Mouse (Mus musculus) embryonic facial prominence, embryonic 14.5 days (tissue): ENCODE data around the gene Dcun1d3. TPM values are rescaled to one million over a fixed set of nuclear protein-coding genes. Genes with fewer than 3 reads are reported as not detected.

ENCODE experiments used
- ATAC-seq: fragments of 200-750 bp; cut with Nextera tagmentation; 2 replicates; pipeline ENCODE4 v1.8.0; 2017; ENCODE audit warnings: low read depth, moderate number of reproducible peaks, moderate TSS enrichment
- DNase-seq: peaks from one replicate; pipeline ENCODE4 v3.0.0-alpha.2; 2015; ENCODE audit warnings: low spot score
- H3K27ac ChIP-seq: fragments of 300-500 bp; sonication (generic); replicated peaks from 2 replicates; pipeline ENCODE4 v1.5.1; 2014; ENCODE audit warnings: low read depth, mild to moderate bottlenecking, low read length, moderate library complexity
- H3K27me3 ChIP-seq: fragments of 300-500 bp; sonication (generic); replicated peaks from 2 replicates; pipeline ENCODE4 v1.6.1; 2014; ENCODE audit warnings: low read length; ENCODE audit not compliant: control insufficient read depth, insufficient read depth
- H3K36me3 ChIP-seq: fragments of 300-500 bp; sonication (generic); 2 replicates; pipeline ENCODE4 v1.6.1; 2014; ENCODE audit warnings: low read length, mixed read lengths; ENCODE audit not compliant: control insufficient read depth, insufficient read depth
- H3K4me1 ChIP-seq: fragments of 300-500 bp; sonication (generic); 2 replicates; pipeline ENCODE4 v1.6.1; 2014; ENCODE audit warnings: antibody characterized with exemption, low read length; ENCODE audit not compliant: control insufficient read depth, insufficient read depth
- H3K4me2 ChIP-seq: fragments of 300-500 bp; sonication (generic); 2 replicates; pipeline ENCODE4 v1.6.1; 2014; ENCODE audit warnings: low read depth, mild to moderate bottlenecking, low read length, moderate library complexity, mixed read lengths
- H3K4me3 ChIP-seq: fragments of 300-500 bp; sonication (generic); 2 replicates; pipeline ENCODE4 v1.5.1; 2014; ENCODE audit warnings: low read depth, mild to moderate bottlenecking, low read length
- H3K9ac ChIP-seq: fragments of 300-500 bp; sonication (generic); 2 replicates; pipeline ENCODE4 v1.6.1; 2014; ENCODE audit warnings: low read depth, mild to moderate bottlenecking, low read length, moderate library complexity, mixed read lengths
- H3K9me3 ChIP-seq: fragments of 300-500 bp; sonication (generic); 2 replicates; pipeline ENCODE4 v1.6.1; 2016; ENCODE audit warnings: low read length; ENCODE audit not compliant: control insufficient read depth
- WGBS: fragments of 180-500 bp; shearing (Covaris S2); extraction: QIAGEN DNeasy Blood & Tissue Kit; methylation state at CpG from one replicate; pipeline ENCODE4 v1.1.7; 2014; 5-methylcytosine and 5-hydroxymethylcytosine counted together
- polyA plus RNA-seq: library from polyadenylated mRNA; unstranded; fragments of >200 nt; fragmentation: Nextera tagmentation; extraction: Ambion mirVana; gene quantifications from 2 replicates; pipeline ENCODE4 v1.2.1, GENCODE M21; 2014

Gene Dcun1d3
- polyA plus RNA-seq, 1 experiment from 2014 or later = 7.5 TPM

DNA sequence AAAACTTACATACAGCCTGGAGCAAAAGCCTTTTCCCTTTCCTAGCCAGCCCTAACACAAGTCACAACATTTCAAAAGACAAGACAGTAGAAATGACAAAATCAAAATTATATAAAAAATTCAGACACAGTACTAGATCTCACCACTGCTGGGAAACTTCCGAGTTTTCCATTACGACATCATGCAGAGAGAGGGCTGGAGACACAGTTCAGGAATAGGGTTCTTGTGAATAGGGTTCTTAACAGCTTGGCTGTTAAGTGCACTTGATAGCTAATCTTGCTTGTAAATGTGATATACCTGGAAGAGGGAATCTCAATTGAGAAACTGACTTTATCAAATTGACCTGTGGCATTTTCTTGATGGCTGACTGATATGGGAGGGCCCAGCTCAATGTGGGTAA lies 14.9 kb downstream of the Dcun1d3 start:
- Histone ChIP-seq H3K9me3 (no peaks in the 10 kb centered on the region), H3K4me1 (no peaks in the 10 kb centered on the region), H3K27me3 (no peaks in the 10 kb centered on the region), H3K4me2 (no peak overlapping the region), H3K27ac (no peak overlapping the region), H3K4me3 (no peak overlapping the region), H3K9ac (no peak overlapping the region), H3K36me3 (peaks cover 12% of the 10 kb centered on the region; the same call in 1 of the 2 replicates)
- ATAC-seq = no peak
- no peak for DNase-seq
- WGBS = 87% methylated on average over 2 of the region's 2 CpGs

DNA sequence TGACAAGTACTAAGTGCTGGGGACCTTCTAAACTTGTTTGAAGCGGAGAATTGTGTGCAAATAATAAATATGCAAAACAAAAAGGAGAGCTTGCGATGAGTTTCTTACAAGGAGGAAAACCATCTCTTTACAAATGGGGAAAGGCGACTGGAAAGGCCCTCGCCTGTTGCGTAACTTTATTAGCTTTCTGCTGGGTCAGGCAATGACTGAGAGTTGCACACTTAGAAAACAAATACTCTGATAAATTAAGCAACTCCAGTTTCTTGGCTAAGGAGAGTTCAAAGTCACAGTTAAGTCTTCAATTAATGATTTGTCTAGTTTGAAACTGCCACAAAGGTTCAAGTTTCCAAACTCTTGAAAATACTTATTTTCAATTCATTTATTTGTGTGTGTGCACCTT lies 15.8 kb downstream of the Dcun1d3 start:
- Histone ChIP-seq H3K4me2 (no peak overlapping the region), H3K4me3 (no peak overlapping the region), H3K4me1 (no peaks in the 10 kb centered on the region), H3K27ac (no peak overlapping the region), H3K9me3 (no peaks in the 10 kb centered on the region), H3K9ac (no peak overlapping the region), H3K27me3 (no peaks in the 10 kb centered on the region), H3K36me3 (peaks cover 12% of the 10 kb centered on the region; the same call in 1 of the 2 replicates)
- DNase-seq (no peak), ATAC-seq (no peak)
- 90% methylated on average over 5 of the region's 5 CpGs for WGBS

DNA sequence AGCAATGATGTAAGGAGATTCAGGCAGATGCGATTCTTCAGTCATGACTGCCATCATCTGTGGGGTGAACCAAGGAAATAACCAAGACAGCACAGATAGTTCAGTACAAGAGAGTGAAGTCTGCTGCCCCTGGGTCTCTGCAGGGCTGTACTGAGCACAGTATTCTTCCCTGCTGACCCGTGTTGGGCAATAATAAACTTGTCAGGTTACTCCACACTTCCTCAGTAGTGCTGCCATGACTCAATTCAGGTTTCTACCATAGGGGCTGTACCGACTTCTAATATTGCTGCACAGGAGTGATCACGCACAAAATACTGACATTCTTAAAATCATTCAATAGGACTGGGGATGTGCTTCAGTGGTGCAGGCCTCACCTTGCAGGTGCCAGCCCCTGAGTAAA lies 16.9 kb downstream of the Dcun1d3 start:
- peaks cover 12% of the 10 kb centered on the region; the same call in 1 of the 2 replicates for H3K36me3 ChIP-seq
- H3K27ac ChIP-seq = no peak overlapping the region
- 89% methylated on average over 4 of the region's 4 CpGs for WGBS
- H3K9me3 ChIP-seq = no peaks in the 10 kb centered on the region
- H3K4me1 ChIP-seq = no peaks in the 10 kb centered on the region
- ATAC-seq = no peak
- no peak overlapping the region for H3K9ac ChIP-seq
- H3K4me3 ChIP-seq = no peak overlapping the region
- no peak for DNase-seq
- H3K27me3 ChIP-seq = no peaks in the 10 kb centered on the region
- no peak overlapping the region for H3K4me2 ChIP-seq

DNA sequence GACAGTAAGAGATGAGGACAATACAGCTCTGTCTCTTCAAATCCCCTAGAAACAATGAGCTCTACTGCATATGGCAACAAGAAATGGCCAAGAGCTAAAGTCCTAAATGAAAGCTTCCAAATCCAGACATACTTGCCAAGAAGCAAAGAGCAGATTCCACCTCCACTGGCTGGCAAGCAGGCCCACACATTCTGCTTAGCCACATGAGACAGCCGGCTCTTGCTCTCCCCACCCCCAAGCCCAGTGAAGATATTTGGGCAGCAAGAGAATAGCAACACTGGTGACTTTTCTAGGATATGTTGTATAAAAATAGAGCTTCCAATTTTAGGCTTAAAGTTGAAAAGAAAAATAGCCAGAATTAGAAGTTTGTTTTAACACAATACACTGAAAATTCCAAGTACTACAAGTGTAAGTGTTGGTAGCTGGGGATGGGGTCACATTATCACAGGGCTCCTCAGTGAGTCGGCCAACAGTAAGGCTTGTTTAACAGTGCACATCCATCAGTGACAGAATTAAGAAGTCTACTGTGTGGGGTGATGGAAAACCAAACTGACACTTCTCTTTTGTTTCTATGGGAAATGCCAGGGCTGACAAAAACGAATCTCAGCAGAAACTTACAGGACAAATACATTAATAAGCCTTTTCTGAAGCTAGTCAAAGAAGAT lies 20.2 kb downstream of the Dcun1d3 start:
- no peak for DNase-seq

DNA sequence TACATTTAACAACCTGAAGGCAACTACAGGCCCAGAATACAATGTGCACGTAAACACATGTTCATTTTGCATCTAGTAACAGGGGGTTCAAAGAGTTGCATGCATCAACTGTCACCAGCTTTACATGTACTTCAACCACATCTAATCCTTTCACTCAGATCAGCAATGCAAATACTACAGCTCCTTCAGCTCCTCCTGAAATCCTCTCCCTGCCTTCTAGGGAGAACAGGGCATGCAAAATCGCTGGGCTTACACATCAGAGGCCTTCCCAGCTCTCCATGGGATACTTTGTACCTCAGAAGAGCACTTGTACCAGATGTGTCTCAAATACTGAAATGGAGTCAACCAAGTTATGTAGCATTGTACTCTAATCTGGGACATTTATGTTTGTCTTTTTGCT lies 23.0 kb downstream of the Dcun1d3 start:
- ATAC-seq = no peak
- 51% methylated on average over 2 of the region's 2 CpGs for whole genome bisulfite sequencing
- no peaks in the 10 kb centered on the region for H3K9me3 ChIP-seq

More for the DNA sequence above, 20.2 kb downstream of the Dcun1d3 start:
- no peak overlapping the region for H3K27ac ChIP-seq
- H3K4me1 ChIP-seq = no peaks in the 10 kb centered on the region
- H3K27me3 ChIP-seq = no peaks in the 10 kb centered on the region
- H3K36me3 ChIP-seq = peaks cover 12% of the 10 kb centered on the region; the same call in 1 of the 2 replicates
- WGBS = 50% methylated on average over 3 of the region's 3 CpGs
- no peak for ATAC-seq
- no peak overlapping the region for H3K4me2 ChIP-seq
- no peaks in the 10 kb centered on the region for H3K9me3 ChIP-seq
- H3K9ac ChIP-seq = no peak overlapping the region
- no peak overlapping the region for H3K4me3 ChIP-seq

DNA sequence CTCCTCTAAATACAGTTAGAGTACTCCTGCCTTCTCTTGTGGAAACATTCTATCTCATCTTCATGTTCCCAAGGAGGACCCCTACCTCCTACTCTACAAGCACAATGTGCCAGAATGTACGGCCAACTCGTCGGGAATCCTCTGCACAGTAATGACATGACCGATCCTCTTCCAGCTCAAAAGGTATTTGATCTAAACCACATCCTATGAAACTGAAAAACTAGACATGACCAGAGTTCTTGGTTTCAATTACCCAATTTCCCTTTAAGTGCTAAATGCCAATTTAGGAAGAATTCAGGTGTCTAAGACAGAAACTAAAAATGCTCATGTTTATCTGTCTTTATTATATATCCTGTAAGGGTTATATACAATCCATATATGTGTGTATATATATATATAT lies 23.9 kb downstream of the Dcun1d3 start:
- Histone ChIP-seq H3K9me3 (no peaks in the 10 kb centered on the region), H3K4me3 (no peak overlapping the region), H3K9ac (no peak overlapping the region), H3K4me1 (no peaks in the 10 kb centered on the region), H3K36me3 (peaks cover 6% of the 10 kb centered on the region; the same call in 1 of the 2 replicates), H3K27ac (no peak overlapping the region), H3K4me2 (no peak overlapping the region), H3K27me3 (no peaks in the 10 kb centered on the region)
- DNase-seq (no peak), ATAC-seq (no peak)
- WGBS = 75% methylated on average over 4 of the region's 4 CpGs

More for the DNA sequence above, 23.0 kb downstream of the Dcun1d3 start:
- Histone ChIP-seq H3K27me3 (no peaks in the 10 kb centered on the region), H3K4me2 (no peak overlapping the region), H3K36me3 (peaks cover 11% of the 10 kb centered on the region; the same call in 1 of the 2 replicates), H3K27ac (no peak overlapping the region), H3K4me1 (no peaks in the 10 kb centered on the region), H3K9ac (no peak overlapping the region), H3K4me3 (no peak overlapping the region)
- no peak for DNase-seq

DNA sequence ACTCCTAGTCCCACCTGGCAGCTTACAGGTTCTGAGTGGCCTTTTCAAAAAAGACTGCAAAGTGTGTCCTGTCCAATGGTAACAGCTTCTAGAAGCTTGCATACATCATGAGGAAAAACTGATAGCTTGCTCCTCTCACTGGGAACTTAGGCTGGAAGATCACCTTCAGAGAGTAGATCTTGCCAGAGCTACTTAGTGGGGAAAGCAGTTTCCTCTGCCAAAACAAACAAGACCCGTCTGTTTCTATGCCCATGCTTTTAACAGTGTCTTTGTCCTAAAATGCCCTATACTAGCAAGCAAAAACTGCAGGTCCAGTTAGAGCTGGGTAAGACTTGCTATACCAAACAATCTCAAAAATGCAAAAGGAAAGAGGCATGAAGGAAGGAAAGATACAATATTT lies 30.0 kb downstream of the Dcun1d3 start:
- Histone ChIP-seq H3K4me1 (peaks cover 13% of the 10 kb centered on the region), H3K4me2 (no peak overlapping the region), H3K9ac (no peak overlapping the region), H3K27me3 (no peaks in the 10 kb centered on the region), H3K9me3 (no peaks in the 10 kb centered on the region), H3K4me3 (no peak overlapping the region), H3K36me3 (0 out of 2 replicates have a peak, but pooled peaks cover 6% of the 10 kb centered on the region), H3K27ac (no peak overlapping the region)
- ATAC-seq (no peak), DNase-seq (no peak)
- WGBS = 54% methylated on average over 1 of the region's 1 CpGs

DNA sequence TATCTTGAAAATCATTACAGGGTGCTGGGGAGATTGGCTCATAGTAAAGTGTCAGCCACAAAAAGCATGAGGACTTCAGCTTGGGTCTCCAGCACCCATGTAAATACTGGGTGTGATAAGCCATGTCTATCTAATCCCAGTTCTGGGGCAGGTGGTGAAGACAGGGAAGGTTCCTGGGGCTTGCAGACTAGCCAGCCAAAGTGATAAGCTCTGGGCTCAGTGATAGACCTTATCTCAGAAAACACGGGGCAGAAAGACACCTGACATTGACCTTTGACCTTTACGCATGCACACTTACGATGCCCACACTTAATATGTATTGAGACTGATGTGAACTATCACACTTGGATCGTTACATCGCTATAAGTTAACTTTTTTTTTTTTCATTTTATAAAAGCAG lies 31.6 kb downstream of the Dcun1d3 start:
- no peak overlapping the region for H3K4me2 ChIP-seq
- no peak for ATAC-seq
- no peaks in the 10 kb centered on the region for H3K9me3 ChIP-seq
- no peak overlapping the region for H3K9ac ChIP-seq
- H3K4me3 ChIP-seq = no peak overlapping the region
- peaks cover 22% of the 10 kb centered on the region for H3K4me1 ChIP-seq
- 90% methylated on average over 5 of the region's 5 CpGs for WGBS
- H3K27ac ChIP-seq = no peak overlapping the region
- H3K36me3 ChIP-seq = 0 out of 2 replicates have a peak, but pooled peaks cover 10% of the 10 kb centered on the region
- no peak for DNase-seq
- H3K27me3 ChIP-seq = no peaks in the 10 kb centered on the region

DNA sequence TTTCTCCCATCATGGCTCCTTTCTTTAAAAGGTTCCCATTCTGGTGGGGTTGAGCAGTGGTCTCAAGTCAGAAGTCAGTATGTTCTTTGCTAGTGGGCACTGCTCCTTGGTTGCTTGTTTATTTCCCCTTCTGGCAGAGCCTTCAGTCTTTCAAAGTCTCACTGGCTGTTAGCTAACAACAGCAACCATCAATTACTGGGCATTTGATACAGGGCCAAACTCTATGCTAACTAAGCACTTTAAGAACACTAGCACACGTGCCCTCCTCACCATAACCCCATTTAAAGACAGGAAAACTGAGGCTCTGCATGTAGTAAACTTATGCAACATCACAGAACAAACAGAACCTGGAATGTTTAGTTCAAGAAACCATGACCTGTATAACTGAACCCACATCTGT lies 33.9 kb downstream of the Dcun1d3 start:
- Histone ChIP-seq H3K27ac (peak overlapping the region; percentile 88), H3K4me1 (peaks cover 22% of the 10 kb centered on the region), H3K36me3 (peaks cover 25% of the 10 kb centered on the region), H3K9ac (0 out of 2 replicates have a peak overlapping the region, but pooled peaks have one; percentile 40), H3K9me3 (no peaks in the 10 kb centered on the region), H3K4me3 (no peak overlapping the region), H3K4me2 (0 out of 2 replicates have a peak overlapping the region, but pooled peaks have one; percentile 11), H3K27me3 (no peaks in the 10 kb centered on the region)
- ATAC-seq (no peak), DNase-seq (peak; percentile 22)
- 40% methylated on average over 1 of the region's 1 CpGs for WGBS
